Mouse (Mus musculus) left cerebral cortex, adult 11 months (tissue): Measurements from ENCODE around the gene Prokr1.
"Not testable (repeated sequence)": the region's sequence is repeated elsewhere in the genome, so short reads cannot be mapped to it uniquely, and the experiment has no call there.

Source experiments
- DNase-seq: peaks from one replicate; pipeline ENCODE4 v3.0.0; 2022; ENCODE audit warnings: low spot score

Gene Prokr1

GRCm38 (mm10) chr6:87590394-87591281 lies at the start of gene Prokr1:
Gene Prokr1, minus strand, starts transcription at chr6:87590743.
- no peak for DNase-seq

- DNase-seq = no peak
These were observed 47.7 kb upstream of the Prokr1 start for GRCm38 (mm10) chr6:87638134-87638660.

GRCm38 (mm10) chr6:87632176-87632575 lies 41.6 kb upstream of the Prokr1 start:
- DNase-seq = no peak

GRCm38 (mm10) chr6:87628936-87629335 lies 38.4 kb upstream of the Prokr1 start:
- DNase-seq = not testable (repeated sequence)

- no peak for DNase-seq
These were observed 32.6 kb upstream of the Prokr1 start for GRCm38 (mm10) chr6:87623151-87623550.

GRCm38 (mm10) chr6:87621281-87621680 lies 30.7 kb upstream of the Prokr1 start:
- DNase-seq = no peak

GRCm38 (mm10) chr6:87618021-87618420 lies 27.5 kb upstream of the Prokr1 start:
- DNase-seq = no peak

GRCm38 (mm10) chr6:87615696-87616083 lies 25.1 kb upstream of the Prokr1 start:
- no peak for DNase-seq

GRCm38 (mm10) chr6:87614794-87615695 lies 24.5 kb upstream of the Prokr1 start:
- no peak for DNase-seq

GRCm38 (mm10) chr6:87599825-87600224 lies 9.3 kb upstream of the Prokr1 start:
- DNase-seq = no peak

GRCm38 (mm10) chr6:87597116-87597833 lies 6.7 kb upstream of the Prokr1 start:
- no peak for DNase-seq

- no peak for DNase-seq
These were observed 3.6 kb upstream of the Prokr1 start for GRCm38 (mm10) chr6:87594188-87594587.

- DNase-seq = no peak
These were observed 687 bp downstream of the Prokr1 start for GRCm38 (mm10) chr6:87589718-87590393.

GRCm38 (mm10) chr6:87583991-87584390 lies 6.6 kb downstream of the Prokr1 start:
- DNase-seq = no peak

- no peak for DNase-seq
These were observed 7.3 kb downstream of the Prokr1 start for GRCm38 (mm10) chr6:87583183-87583611.

GRCm38 (mm10) chr6:87582456-87582855 lies 8.1 kb downstream of the Prokr1 start:
- DNase-seq = no peak

- no peak for DNase-seq
These were observed 9.0 kb downstream of the Prokr1 start for GRCm38 (mm10) chr6:87581581-87581980.

GRCm38 (mm10) chr6:87581071-87581470 lies 9.5 kb downstream of the Prokr1 start:
- no peak for DNase-seq

- DNase-seq = no peak
These were observed 12.3 kb downstream of the Prokr1 start for GRCm38 (mm10) chr6:87578247-87578646.

GRCm38 (mm10) chr6:87576648-87577330 lies 13.8 kb downstream of the Prokr1 start:
- DNase-seq = no peak

GRCm38 (mm10) chr6:87571863-87572262 lies 18.7 kb downstream of the Prokr1 start:
- DNase-seq = not testable (repeated sequence)
